Mouse (Mus musculus): ENCODE measurements around the gene Oprl1. TPM values are rescaled to one million over a fixed set of nuclear protein-coding genes. Genes with fewer than 3 reads are reported as not detected.

The Oprl1 gene
- total RNA-seq, 2 experiments from 2014 or later: 44.8 to 45.0 TPM

- Histone ChIP-seq H3K27ac (peak within 1 kb of the TSS; percentile 96), H3K4me3 (peak within 1 kb of the TSS; percentile 93)
- DNase-seq (ENCODE audit: low spot score in 2 of 2): peak; percentile 53 to 65
- peak; percentile 70 for TF ChIP-seq CTCF (conservative IDR thresholded peaks at IDR 0.05)
These were observed 34.7 kb upstream of the Oprl1 start, which contains the start of gene Tcea2 for GRCm38 (mm10) chr2:181679951-181680715. Gene Tcea2 (plus strand): TSS chr2:181680310.

- TF ChIP-seq CTCF (conservative IDR thresholded peaks at IDR 0.05): no peak
- peak overlapping the region; percentile 93 for H3K4me3 ChIP-seq
- peak in 1 of 2 experiments; percentile 10 for DNase-seq (ENCODE audit: low spot score in 2 of 2)
- peak overlapping the region; percentile 96 for H3K27ac ChIP-seq
These were observed 34.1 kb upstream of the Oprl1 start for GRCm38 (mm10) chr2:181680716-181681117.

GRCm38 (mm10) chr2:181681978-181682377 is 32.8 kb upstream of the Oprl1 start:
- no peak for TF ChIP-seq CTCF (conservative IDR thresholded peaks at IDR 0.05)
- peak in 1 of 2 experiments; percentile 6 for DNase-seq (ENCODE audit: low spot score in 2 of 2)
- H3K27ac ChIP-seq: no peak overlapping the region
- H3K4me3 ChIP-seq: no peak overlapping the region

GRCm38 (mm10) chr2:181683381-181683780 is 31.4 kb upstream of the Oprl1 start:
- no peak overlapping the region for H3K27ac ChIP-seq
- TF ChIP-seq CTCF (conservative IDR thresholded peaks at IDR 0.05): peak; percentile 11; the same call in 1 of the 2 replicates
- peak in 1 of 2 experiments; percentile 7 for DNase-seq (ENCODE audit: low spot score in 2 of 2)
- no peak overlapping the region for H3K4me3 ChIP-seq

GRCm38 (mm10) chr2:181684713-181685112 is 30.1 kb upstream of the Oprl1 start:
- no peak overlapping the region for H3K27ac ChIP-seq
- TF ChIP-seq CTCF (conservative IDR thresholded peaks at IDR 0.05): no peak
- DNase-seq (ENCODE audit: low spot score in 2 of 2): peak in 1 of 2 experiments; percentile 7
- H3K4me3 ChIP-seq: no peak overlapping the region

- no peak for DNase-seq (ENCODE audit: low spot score in 2 of 2)
- Histone ChIP-seq H3K27ac (no peak overlapping the region), H3K4me3 (no peak overlapping the region)
- TF ChIP-seq CTCF (conservative IDR thresholded peaks at IDR 0.05): no peak
These were observed 29.1 kb upstream of the Oprl1 start for GRCm38 (mm10) chr2:181685686-181686085.

- no peak for DNase-seq (ENCODE audit: low spot score in 2 of 2)
- TF ChIP-seq CTCF (conservative IDR thresholded peaks at IDR 0.05): no peak
These were observed 27.2 kb upstream of the Oprl1 start for GRCm38 (mm10) chr2:181687586-181687985.

GRCm38 (mm10) chr2:181689466-181690160 is 25.2 kb upstream of the Oprl1 start:
- no peak overlapping the region for H3K4me3 ChIP-seq
- DNase-seq (ENCODE audit: low spot score in 2 of 2): no peak
- no peak overlapping the region for H3K27ac ChIP-seq
- no peak for TF ChIP-seq CTCF (conservative IDR thresholded peaks at IDR 0.05)

More at GRCm38 (mm10) chr2:181687586-181687985, 27.2 kb upstream of the Oprl1 start:
- no peak overlapping the region for H3K27ac ChIP-seq
- H3K4me3 ChIP-seq: no peak overlapping the region

GRCm38 (mm10) chr2:181691083-181691482 is 23.7 kb upstream of the Oprl1 start:
- Histone ChIP-seq H3K4me3 (no peak overlapping the region), H3K27ac (0 out of 2 replicates have a peak overlapping the region, but pooled peaks have one; percentile 23)
- DNase-seq (ENCODE audit: low spot score in 2 of 2): no peak
- no peak for TF ChIP-seq CTCF (conservative IDR thresholded peaks at IDR 0.05)

GRCm38 (mm10) chr2:181691571-181691970 is 23.2 kb upstream of the Oprl1 start:
- Histone ChIP-seq H3K4me3 (no peak overlapping the region), H3K27ac (no peak overlapping the region)
- TF ChIP-seq CTCF (conservative IDR thresholded peaks at IDR 0.05): no peak
- DNase-seq (ENCODE audit: low spot score in 2 of 2): no peak

- no peak overlapping the region for H3K27ac ChIP-seq
- no peak for DNase-seq (ENCODE audit: low spot score in 2 of 2)
- no peak overlapping the region for H3K4me3 ChIP-seq
- no peak for TF ChIP-seq CTCF (conservative IDR thresholded peaks at IDR 0.05)
These were observed 22.5 kb upstream of the Oprl1 start for GRCm38 (mm10) chr2:181692304-181692703.

GRCm38 (mm10) chr2:181693339-181694280 is 21.2 kb upstream of the Oprl1 start, which contains the start of gene Rgs19:
Gene Rgs19 (minus strand): TSS chr2:181693977.
- TF ChIP-seq CTCF (conservative IDR thresholded peaks at IDR 0.05): peak; percentile 25; the same call in 1 of the 2 replicates
- DNase-seq (ENCODE audit: low spot score in 2 of 2): peak; percentile 69 to 73
- Histone ChIP-seq H3K4me3 (peak within 1 kb of the TSS; percentile 85), H3K27ac (peak within 1 kb of the TSS; percentile 85)
